Mouse (Mus musculus) adrenal gland, adult 2 months (tissue): Measurements from ENCODE around the gene Atp1a4. TPM values are rescaled to one million over a fixed set of nuclear protein-coding genes. Genes with fewer than 3 reads are reported as not detected.

Experiments
- DNase-seq: peaks from one replicate; pipeline ENCODE4 v3.0.0; 2021
- polyA plus RNA-seq: library from polyadenylated mRNA; depleted of rRNA; stranded (reverse); fragments of >200 nt; gene quantifications from 2 replicates; pipeline ENCODE4 v1.2.3, GENCODE M21; 2012
- total RNA-seq, 2 experiments: library from RNA; stranded (reverse); gene quantifications; 2 replicates each; pipeline ENCODE4 v1.2.3; 2021

Gene Atp1a4
- total and polyA plus RNA-seq, 3 experiments = 0.62 to 3.6 (median 0.91) TPM

- DNase-seq = no peak
Observed at GRCm38 (mm10) chr1:172219451-172220406, 38.5 kb downstream of the Atp1a4 start, which contains the start of gene Casq1. Gene Casq1, minus strand, starts transcription at chr1:172219868.

GRCm38 (mm10) chr1:172218164-172218910, 39.9 kb downstream of the Atp1a4 start:
- no peak for DNase-seq

- peak; percentile 96 for DNase-seq
Observed at GRCm38 (mm10) chr1:172217148-172217547, 41.1 kb downstream of the Atp1a4 start.

GRCm38 (mm10) chr1:172214748-172215147, 43.5 kb downstream of the Atp1a4 start:
- no peak for DNase-seq

- DNase-seq = no peak
Observed at GRCm38 (mm10) chr1:172213771-172214170, 44.4 kb downstream of the Atp1a4 start.

GRCm38 (mm10) chr1:172212776-172213175, 45.4 kb downstream of the Atp1a4 start:
- DNase-seq = no peak

GRCm38 (mm10) chr1:172207111-172207584, 51.1 kb downstream of the Atp1a4 start:
- no peak for DNase-seq

- DNase-seq = peak; percentile 92
Observed at GRCm38 (mm10) chr1:172206141-172206917, 51.9 kb downstream of the Atp1a4 start, which contains the start of gene Pea15a. Gene Pea15a, minus strand, starts transcription at chr1:172206804.

- DNase-seq = no peak
Observed at GRCm38 (mm10) chr1:172205741-172206087, 52.5 kb downstream of the Atp1a4 start.

- no peak for DNase-seq
Observed at GRCm38 (mm10) chr1:172204814-172205740, 53.1 kb downstream of the Atp1a4 start.

GRCm38 (mm10) chr1:172204033-172204813, 54.0 kb downstream of the Atp1a4 start:
- no peak for DNase-seq

- DNase-seq = peak; percentile 33
Observed at GRCm38 (mm10) chr1:172203566-172203965, 54.6 kb downstream of the Atp1a4 start.

GRCm38 (mm10) chr1:172202894-172203522, 55.2 kb downstream of the Atp1a4 start:
- DNase-seq = peak; percentile 27

GRCm38 (mm10) chr1:172201967-172202880, 56.0 kb downstream of the Atp1a4 start:
- DNase-seq = peak; percentile 49

- DNase-seq = no peak
Observed at GRCm38 (mm10) chr1:172200871-172201447, 57.3 kb downstream of the Atp1a4 start.

GRCm38 (mm10) chr1:172200161-172200560, 58.1 kb downstream of the Atp1a4 start:
- no peak for DNase-seq

- DNase-seq = no peak
Observed at GRCm38 (mm10) chr1:172198996-172199395, 59.2 kb downstream of the Atp1a4 start.

- no peak for DNase-seq
Observed at GRCm38 (mm10) chr1:172198316-172198715, 59.9 kb downstream of the Atp1a4 start.
